Mouse (Mus musculus): ENCODE measurements at regions not wholly inside any gene's neighbourhood (a gene's known extent, or its start where the extent isn't known, plus 50 kb on each side); places are given as distances from the start of the nearest gene placed in this dataset.

DNA sequence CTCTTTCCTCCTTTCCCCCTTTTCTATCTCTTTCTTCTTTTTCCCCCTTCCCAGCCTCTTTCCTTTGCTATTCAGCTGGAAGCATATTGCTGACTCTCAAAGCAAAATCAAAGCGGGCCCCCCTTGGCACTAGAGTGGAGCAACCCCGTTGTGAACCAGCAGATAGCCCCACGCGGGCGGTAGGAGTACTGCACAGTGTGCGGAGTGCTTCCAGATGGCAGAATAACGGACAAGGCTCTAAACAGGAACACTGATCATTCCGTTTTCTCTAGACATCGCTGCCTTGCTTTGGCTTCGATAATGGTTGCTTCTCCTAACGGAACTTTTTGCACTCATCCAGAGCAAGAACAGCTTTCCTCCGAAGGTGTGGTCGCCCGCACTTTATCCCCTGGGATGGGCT, 193.0 kb downstream of the En1 start:
- TF ChIP-seq MYOD1 (IDR thresholded peaks at IDR 0.05; ENCODE audit: control insufficient read depth, insufficient read length, low read depth) (no peak), CTCF (IDR thresholded peaks at IDR 0.05; ENCODE audit: control insufficient read depth, insufficient read depth, insufficient read length) (no peak), CEBPB (IDR thresholded peaks at IDR 0.05; ENCODE audit: low read depth) (no peak), MAX (IDR thresholded peaks at IDR 0.05) (no peak)
